Mouse (Mus musculus): Measurements from ENCODE around the gene Wipf2. TPM values are rescaled to one million over a fixed set of nuclear protein-coding genes. Genes with fewer than 3 reads are reported as not detected.
"Not testable (repeated sequence)": the region's sequence is repeated elsewhere in the genome, so short reads cannot be mapped to it uniquely, and the experiment has no call there.

Wipf2 gene
- total and polyA plus RNA-seq, 3 experiments: 2.1 to 7.7 (median 4.7) TPM

DNA sequence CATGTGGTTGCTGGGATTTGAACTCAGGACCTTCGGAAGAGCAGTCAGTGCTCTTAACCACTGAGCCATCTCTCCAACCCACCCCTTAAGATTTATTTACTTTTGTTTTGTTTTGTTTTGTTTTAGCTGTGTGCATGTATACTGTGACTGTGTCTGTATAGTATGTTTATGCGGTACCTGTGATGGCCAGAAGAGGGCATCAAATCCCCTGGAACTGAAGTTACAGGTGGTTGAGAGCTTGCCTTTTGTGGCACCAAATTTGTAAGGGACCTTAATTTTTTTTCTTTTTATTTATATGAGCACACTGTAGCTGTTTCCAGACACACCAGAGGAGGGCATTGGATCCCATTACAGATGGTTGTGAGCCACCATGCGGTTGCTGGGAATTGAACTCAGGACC, 52.9 kb downstream of the Wipf2 start:
- Histone ChIP-seq H3K79me2 (replicated peaks; ENCODE audit: control insufficient read depth, extremely low read depth, insufficient read depth, poor library complexity, severe bottlenecking) (peaks cover 11% of the 10 kb centered on the region), H3K36me3 (replicated peaks in 1 of 2; ENCODE audit: control insufficient read depth in 1 of 2, insufficient read depth in 1 of 2, low read length in 1 of 2) (peaks cover 81 to 94% of the 10 kb centered on the region in 2 experiments), H3K4me1 (ENCODE audit: control insufficient read depth in 1 of 2, insufficient read depth in 2 of 2) (peaks cover 0 to 15% of the 10 kb centered on the region in 2 experiments; a peak in 1 of 4 replicates)
- H3K9ac ChIP-seq (ENCODE audit: insufficient read depth, low read depth); dilution Hi-C loops (cut with MboI; ENCODE audit: extremely low pct_ligation_motif_present, extremely low pct_unique_long_range_greater_than_20kb, low sequenced_read_pairs); H3K9me3 ChIP-seq (replicated peaks; ENCODE audit: low read length); H3K4me3 ChIP-seq (replicated peaks in 1 of 3; ENCODE audit: low read depth in 2 of 3, low read length in 2 of 3, poor library complexity in 1 of 3); H3K27ac ChIP-seq (ENCODE audit: insufficient read depth, low read depth); H3K27me3 ChIP-seq (replicated peaks); H3K4me2 ChIP-seq (ENCODE audit: insufficient read depth, low read depth, poor library complexity, severe bottlenecking): not testable (repeated sequence)
- DNase-seq (ENCODE audit: extremely low read depth): peak; percentile 50
- in situ Hi-C loops (cut with MboI; ENCODE audit: low pct_ligation_motif_present, low pct_unique_long_range_greater_than_20kb, low sequenced_read_pairs): loop anchor here (5.0 to 10.0 kb wide), 3 partner anchors 58 to 222 kb away; partner anchors contain the start of gene Top2a
- TF ChIP-seq SMC3 (IDR thresholded peaks at IDR 0.05; ENCODE audit: low read depth, low read length): peak; percentile 63
- TF ChIP-seq CTCF (conservative IDR thresholded peaks at IDR 0.05 in 1 of 2, IDR thresholded peaks at IDR 0.05 in 1 of 2; ENCODE audit: low read depth in 2 of 2, low read length in 2 of 2): peak; percentile 39 to 72; a peak in 3 of 4 replicates
- 0 out of 2 replicates have a peak, but pooled peaks have one; percentile 28 for TF ChIP-seq ZNF384 (IDR thresholded peaks at IDR 0.05; ENCODE audit: low read depth, low read length)
- TF ChIP-seq RAD21 (IDR thresholded peaks at IDR 0.05; ENCODE audit: low read depth, low read length): peak; percentile 60

DNA sequence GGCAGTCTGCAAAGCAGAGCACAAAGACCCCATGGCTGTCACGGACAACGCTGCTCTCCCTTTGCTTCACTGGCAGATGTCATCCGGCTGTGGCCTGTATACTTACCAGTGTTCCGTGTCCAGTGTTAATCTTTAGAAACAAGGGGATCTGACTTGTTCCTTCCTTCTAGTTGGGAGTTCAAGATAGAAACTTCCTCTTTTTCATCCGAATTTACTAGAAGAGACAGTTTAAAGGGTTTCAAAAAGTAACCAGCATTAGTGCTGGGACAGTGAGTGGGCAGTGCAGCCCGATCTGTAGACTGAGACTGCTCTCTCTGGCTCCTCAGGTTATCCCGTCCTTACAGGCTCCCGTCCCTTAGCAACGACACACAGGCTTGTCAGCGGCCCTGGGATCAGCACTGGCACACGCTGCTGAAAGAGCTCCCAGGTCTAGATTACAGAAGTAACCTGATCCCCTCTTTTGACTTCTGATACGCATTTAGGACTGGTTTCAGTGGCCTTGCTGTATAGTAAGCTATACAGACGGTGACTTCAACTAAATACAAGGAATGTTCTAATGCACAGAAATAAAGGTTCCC, 54.1 kb downstream of the Wipf2 start:
- peaks cover 11% of the 10 kb centered on the region for H3K79me2 ChIP-seq (replicated peaks; ENCODE audit: control insufficient read depth, extremely low read depth, insufficient read depth, poor library complexity, severe bottlenecking)
- no peak overlapping the region for H3K9ac ChIP-seq (ENCODE audit: insufficient read depth, low read depth)
- H3K27ac ChIP-seq (ENCODE audit: insufficient read depth, low read depth): no peak overlapping the region
- TF ChIP-seq GABPA (IDR thresholded peaks at IDR 0.05; ENCODE audit: insufficient replicate concordance, low read depth, low read length): no peak
- no peaks in the 10 kb centered on the region for H3K9me3 ChIP-seq (replicated peaks; ENCODE audit: low read length)
- no peak for DNase-seq (ENCODE audit: extremely low read depth)
- no peak overlapping the region for H3K4me3 ChIP-seq (replicated peaks in 1 of 3; ENCODE audit: low read depth in 2 of 3, low read length in 2 of 3, poor library complexity in 1 of 3)
- H3K27me3 ChIP-seq (replicated peaks): no peaks in the 10 kb centered on the region
- dilution Hi-C loops (cut with MboI; ENCODE audit: extremely low pct_ligation_motif_present, extremely low pct_unique_long_range_greater_than_20kb, low sequenced_read_pairs): no loop called here
- H3K4me2 ChIP-seq (ENCODE audit: insufficient read depth, low read depth, poor library complexity, severe bottlenecking): no peak overlapping the region
- peaks cover 80 to 90% of the 10 kb centered on the region in 2 experiments for H3K36me3 ChIP-seq (replicated peaks in 1 of 2; ENCODE audit: control insufficient read depth in 1 of 2, insufficient read depth in 1 of 2, low read length in 1 of 2)
- peaks cover 0 to 13% of the 10 kb centered on the region in 2 experiments; a peak in 1 of 4 replicates for H3K4me1 ChIP-seq (ENCODE audit: control insufficient read depth in 1 of 2, insufficient read depth in 2 of 2)
- in situ Hi-C loops (cut with MboI; ENCODE audit: low pct_ligation_motif_present, low pct_unique_long_range_greater_than_20kb, low sequenced_read_pairs): loop anchor here (5.0 to 10.0 kb wide), 3 partner anchors 57 to 223 kb away; partner anchors contain the start of gene Top2a

DNA sequence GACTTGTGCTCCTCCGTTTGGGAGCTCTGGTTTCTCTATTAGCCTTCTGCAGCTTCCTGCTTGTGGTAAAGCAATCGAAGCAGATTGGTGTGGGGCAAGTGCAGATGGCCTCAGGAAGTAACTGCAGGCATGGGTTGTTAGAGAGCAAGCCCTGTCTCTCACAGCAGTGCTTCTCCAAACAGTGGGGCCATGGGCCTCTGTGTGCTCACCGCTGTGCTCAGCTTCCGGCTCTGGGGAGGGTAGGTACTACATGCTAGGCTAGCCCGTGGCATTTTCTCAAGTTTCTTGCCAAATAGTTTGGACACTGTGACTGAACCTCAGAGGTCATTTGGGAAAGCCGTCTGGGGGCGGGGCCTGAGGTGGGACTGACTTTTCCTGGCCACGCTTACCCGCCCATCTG, 54.8 kb downstream of the Wipf2 start:
- dilution Hi-C loops (cut with MboI; ENCODE audit: extremely low pct_ligation_motif_present, extremely low pct_unique_long_range_greater_than_20kb, low sequenced_read_pairs): no loop called here
- Histone ChIP-seq H3K36me3 (replicated peaks in 1 of 2; ENCODE audit: control insufficient read depth in 1 of 2, insufficient read depth in 1 of 2, low read length in 1 of 2) (peaks cover 78 to 90% of the 10 kb centered on the region in 2 experiments), H3K9ac (ENCODE audit: insufficient read depth, low read depth) (no peak overlapping the region)

More for the DNA sequence above, 54.8 kb downstream of the Wipf2 start:
- Histone ChIP-seq H3K4me2 (ENCODE audit: insufficient read depth, low read depth, poor library complexity, severe bottlenecking) (no peak overlapping the region), H3K9me3 (replicated peaks; ENCODE audit: low read length) (no peaks in the 10 kb centered on the region), H3K79me2 (replicated peaks; ENCODE audit: control insufficient read depth, extremely low read depth, insufficient read depth, poor library complexity, severe bottlenecking) (peaks cover 5% of the 10 kb centered on the region), H3K4me3 (replicated peaks in 1 of 3; ENCODE audit: low read depth in 2 of 3, low read length in 2 of 3, poor library complexity in 1 of 3) (no peak overlapping the region), H3K4me1 (ENCODE audit: control insufficient read depth in 1 of 2, insufficient read depth in 2 of 2) (peaks cover under 1 to 19% of the 10 kb centered on the region in 2 experiments; a peak in 2 of 4 replicates), H3K27ac (ENCODE audit: insufficient read depth, low read depth) (no peak overlapping the region), H3K27me3 (replicated peaks) (no peaks in the 10 kb centered on the region)
- no peak for DNase-seq (ENCODE audit: extremely low read depth)
- in situ Hi-C loops (cut with MboI; ENCODE audit: low pct_ligation_motif_present, low pct_unique_long_range_greater_than_20kb, low sequenced_read_pairs): loop anchor here (5.0 to 10.0 kb wide), 3 partner anchors 57 to 223 kb away; partner anchors contain the start of gene Top2a
- TF ChIP-seq MYC (IDR thresholded peaks at IDR 0.05; ENCODE audit: low read depth, low read length): no peak
- no peak for TF ChIP-seq ETS1 (conservative IDR thresholded peaks at IDR 0.05; ENCODE audit: low read depth, low read length)
- no peak for TF ChIP-seq BHLHE40 (IDR thresholded peaks at IDR 0.05; ENCODE audit: low read depth, low read length)
- TF ChIP-seq POLR2A (IDR thresholded peaks at IDR 0.05; ENCODE audit: low read depth, low read length): no peak
- TF ChIP-seq TBP (conservative IDR thresholded peaks at IDR 0.05; ENCODE audit: low read depth, low read length): no peak
- no peak for TF ChIP-seq EP300 (IDR thresholded peaks at IDR 0.05; ENCODE audit: low read length)
- no peak for TF ChIP-seq IRF4 (IDR thresholded peaks at IDR 0.05; ENCODE audit: low read depth, low read length)
- no peak for TF ChIP-seq NRF1 (IDR thresholded peaks at IDR 0.05; ENCODE audit: low read depth, low read length)
- no peak for TF ChIP-seq ZNF384 (IDR thresholded peaks at IDR 0.05; ENCODE audit: low read depth, low read length)
- TF ChIP-seq USF1 (IDR thresholded peaks at IDR 0.05; ENCODE audit: low read depth, low read length): no peak
- no peak for TF ChIP-seq UBTF (IDR thresholded peaks at IDR 0.05; ENCODE audit: low read depth, low read length)
- no peak for TF ChIP-seq ZMIZ1 (IDR thresholded peaks at IDR 0.05; ENCODE audit: low read depth, low read length)
- TF ChIP-seq MAFK (IDR thresholded peaks at IDR 0.05; ENCODE audit: insufficient replicate concordance, low read length): no peak
- TF ChIP-seq MAX (IDR thresholded peaks at IDR 0.05; ENCODE audit: low read length): no peak
